Mouse (Mus musculus) bone marrow macrophage, adult 2 months (primary cell): ENCODE measurements around the gene Macf1. TPM values are rescaled to one million over a fixed set of nuclear protein-coding genes. Genes with fewer than 3 reads are reported as not detected.
A peak's percentile ranks its signal among the peaks of the same experiment; 100 is the strongest.
"Not testable (repeated sequence)": the region's sequence is repeated elsewhere in the genome, so short reads cannot be mapped to it uniquely, and the experiment has no call there.

ENCODE experiments used
- H3K27ac ChIP-seq: 2 replicates; pipeline ENCODE4 v1.5.1; 2012; ENCODE audit warnings: low read depth, low read length; ENCODE audit not compliant: insufficient read depth
- H3K4me1 ChIP-seq: 2 replicates; pipeline ENCODE4 v1.6.1; 2012; ENCODE audit warnings: low read length; ENCODE audit not compliant: control insufficient read depth, insufficient read depth
- H3K4me3 ChIP-seq: 2 replicates; pipeline ENCODE4 v1.5.1; 2012; ENCODE audit warnings: mild to moderate bottlenecking, low read length, moderate library complexity; ENCODE audit not compliant: insufficient read depth
- CTCF ChIP-seq: IDR thresholded peaks from 2 replicates; pipeline ENCODE4 v1.5.1; 2012; ENCODE audit warnings: low read depth, mild to moderate bottlenecking, low read length, moderate library complexity
- POLR2A ChIP-seq: IDR thresholded peaks from 2 replicates; pipeline ENCODE4 v1.6.1; 2012; ENCODE audit warnings: mild to moderate bottlenecking, low read depth, low read length, borderline replicate concordance
- polyA plus RNA-seq: library from polyadenylated mRNA; stranded (reverse); fragments of >200 nt; gene quantifications from 2 replicates; pipeline ENCODE4 v1.2.4, GENCODE M21; 2012; ENCODE audit not compliant: missing spikeins, insufficient read depth, insufficient read length

Gene Macf1
- polyA plus RNA-seq, 1 experiment, result 182 TPM

DNA sequence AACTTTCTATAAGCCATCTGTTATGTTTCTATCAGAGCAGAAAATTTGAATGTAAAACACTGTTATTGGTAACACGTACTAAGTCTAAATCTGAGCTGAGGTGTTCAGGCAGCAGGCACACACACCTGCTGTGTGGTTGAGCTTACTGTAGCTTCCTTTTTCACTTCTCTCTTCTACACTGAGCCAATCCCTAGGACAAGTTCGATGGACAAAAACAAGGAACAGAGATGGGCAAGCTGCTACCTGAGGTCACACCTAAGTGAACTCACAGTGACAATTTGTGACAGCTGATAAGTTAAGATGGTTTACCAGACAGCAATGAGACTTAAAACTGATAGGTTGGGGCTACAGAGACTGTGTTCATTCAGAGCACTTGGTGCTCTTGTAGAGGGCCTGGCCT is 125.7 kb downstream of the Macf1 start:
- Histone ChIP-seq H3K27ac (no peak overlapping the region), H3K4me1 (peaks cover 42% of the 10 kb centered on the region), H3K4me3 (no peak overlapping the region)
- TF ChIP-seq CTCF (no peak), POLR2A (no peak)

DNA sequence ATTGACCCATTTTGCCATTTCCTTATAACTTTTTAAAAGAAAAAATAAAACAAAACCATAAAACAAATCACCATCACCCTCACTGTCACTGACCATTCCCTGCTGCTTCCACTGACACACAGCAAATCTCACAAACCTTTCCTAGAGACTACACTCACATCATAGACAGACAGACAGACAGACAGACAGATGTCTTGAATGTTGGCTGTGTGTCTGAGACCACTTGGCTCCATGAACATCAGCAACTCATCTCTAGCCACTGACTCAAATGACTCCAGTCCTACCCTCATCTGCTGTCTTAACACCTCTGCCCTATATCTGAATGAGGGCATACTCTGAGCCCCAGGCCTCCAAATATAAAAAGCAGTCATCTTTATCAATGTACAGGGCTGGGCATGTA is 128.9 kb downstream of the Macf1 start:
- H3K4me3 ChIP-seq, result no peak overlapping the region
- no peak overlapping the region for H3K27ac ChIP-seq
- no peak for TF ChIP-seq CTCF
- TF ChIP-seq POLR2A, result no peak
- peaks cover 34% of the 10 kb centered on the region for H3K4me1 ChIP-seq

DNA sequence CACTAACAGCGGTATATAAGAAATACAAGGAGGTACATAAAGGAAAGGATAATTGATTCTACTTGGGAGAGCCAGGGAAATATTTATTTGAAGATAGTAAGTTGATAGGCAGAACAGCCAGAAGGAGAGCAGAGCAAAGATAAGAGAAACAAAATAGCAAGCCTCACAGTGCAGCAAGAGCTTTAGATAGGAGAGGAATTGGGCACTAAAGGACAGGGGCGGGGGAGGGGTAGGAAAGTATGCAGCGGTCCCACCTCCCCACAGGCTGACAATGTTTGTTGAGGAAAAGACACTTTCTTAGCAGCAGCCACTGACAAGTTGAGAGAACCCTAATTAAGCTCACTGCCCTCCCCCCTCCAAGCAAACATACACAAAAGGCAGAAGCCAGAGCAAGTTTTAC is 131.5 kb downstream of the Macf1 start:
- TF ChIP-seq CTCF (no peak), POLR2A (no peak)
- H3K4me1 ChIP-seq, result peaks cover 49% of the 10 kb centered on the region
- no peak overlapping the region for H3K4me3 ChIP-seq
- H3K27ac ChIP-seq, result no peak overlapping the region

DNA sequence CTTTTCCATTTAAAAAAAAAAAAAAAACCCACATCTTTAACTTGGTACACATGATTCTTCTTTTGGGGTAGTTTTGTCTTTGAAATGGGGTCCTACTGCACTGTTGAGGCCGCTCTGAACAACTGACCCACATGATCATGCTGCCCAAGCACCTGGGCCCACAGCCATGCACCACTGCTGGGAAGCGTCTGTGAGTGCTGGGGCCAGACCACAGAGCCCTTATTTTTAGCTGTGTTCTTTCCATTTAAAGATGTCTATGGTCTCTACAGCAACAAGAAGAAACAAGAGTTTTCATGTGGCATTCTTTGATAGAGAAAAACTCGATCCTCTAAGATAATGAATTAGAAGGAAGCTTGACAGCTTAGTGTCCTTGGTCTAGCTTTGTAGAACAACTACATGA is 135.8 kb downstream of the Macf1 start:
- Histone ChIP-seq H3K27ac (no peak overlapping the region), H3K4me1 (peaks cover 39% of the 10 kb centered on the region), H3K4me3 (no peak overlapping the region)
- TF ChIP-seq CTCF, result no peak
- no peak for TF ChIP-seq POLR2A

DNA sequence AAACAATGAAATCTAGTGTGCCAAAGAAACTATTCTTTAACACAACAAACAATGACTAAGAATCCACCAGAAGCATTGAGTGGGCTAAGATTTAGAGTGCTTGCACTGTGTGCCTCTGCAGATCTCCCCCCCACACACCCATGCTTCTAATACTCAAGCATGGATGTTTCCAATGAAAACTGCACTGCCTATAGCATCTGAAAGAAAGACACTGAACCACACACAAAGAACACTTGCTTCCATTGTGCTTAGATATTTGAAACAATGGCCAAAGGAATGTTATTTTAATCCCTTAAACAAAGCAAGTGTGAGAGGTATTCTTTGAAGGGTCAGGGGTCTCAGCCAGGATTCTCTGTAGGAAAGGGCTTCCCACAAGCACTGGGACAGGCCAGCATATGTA is 140.5 kb downstream of the Macf1 start:
- peaks cover 18% of the 10 kb centered on the region for H3K4me1 ChIP-seq
- H3K4me3 ChIP-seq, result no peak overlapping the region
- no peak for TF ChIP-seq CTCF
- TF ChIP-seq POLR2A, result no peak
- H3K27ac ChIP-seq, result no peak overlapping the region

DNA sequence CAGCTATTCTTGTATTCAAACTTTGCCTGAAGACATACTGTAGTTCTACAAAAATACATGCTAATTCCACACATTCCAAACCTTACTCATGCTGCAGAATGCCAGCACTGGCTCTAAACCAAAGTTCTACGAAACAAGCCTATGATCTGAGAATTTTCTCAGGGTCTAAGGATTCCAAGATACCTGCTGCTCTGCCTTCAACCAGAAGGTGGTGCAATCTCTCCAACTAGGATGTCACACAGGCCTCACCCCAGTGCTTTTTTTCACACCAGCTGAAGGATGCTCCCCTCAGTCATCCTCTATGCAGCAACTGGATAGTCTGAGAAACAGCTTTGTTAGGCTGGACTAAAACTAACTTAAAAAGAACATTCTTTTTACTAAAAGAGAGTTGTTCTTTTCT is 148.9 kb downstream of the Macf1 start:
- H3K4me1 ChIP-seq, result peaks cover 17% of the 10 kb centered on the region
- no peak overlapping the region for H3K4me3 ChIP-seq
- TF ChIP-seq CTCF (no peak), POLR2A (no peak)
- no peak overlapping the region for H3K27ac ChIP-seq

DNA sequence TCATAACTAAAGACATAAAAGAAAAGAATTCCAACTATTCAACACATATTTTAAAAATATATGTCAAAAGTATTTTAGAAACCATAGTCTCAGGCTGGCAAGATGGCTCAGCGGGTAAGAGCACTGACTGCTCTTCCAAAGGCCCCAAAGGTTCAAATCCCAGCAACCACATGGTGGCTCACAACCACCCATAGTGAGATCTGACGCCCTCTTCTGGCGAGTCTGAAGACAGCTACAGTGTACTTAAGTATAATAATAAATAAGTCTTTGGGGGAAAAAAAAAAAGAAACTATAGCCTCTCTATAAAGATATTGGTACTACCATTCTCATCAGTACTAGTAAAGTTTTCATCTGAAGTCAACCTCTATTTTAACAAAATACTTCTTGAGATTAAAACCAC is 152.2 kb downstream of the Macf1 start:
- Histone ChIP-seq H3K4me3 (no peak overlapping the region), H3K27ac (no peak overlapping the region), H3K4me1 (peaks cover 25% of the 10 kb centered on the region)
- no peak for TF ChIP-seq CTCF
- TF ChIP-seq POLR2A, result no peak

DNA sequence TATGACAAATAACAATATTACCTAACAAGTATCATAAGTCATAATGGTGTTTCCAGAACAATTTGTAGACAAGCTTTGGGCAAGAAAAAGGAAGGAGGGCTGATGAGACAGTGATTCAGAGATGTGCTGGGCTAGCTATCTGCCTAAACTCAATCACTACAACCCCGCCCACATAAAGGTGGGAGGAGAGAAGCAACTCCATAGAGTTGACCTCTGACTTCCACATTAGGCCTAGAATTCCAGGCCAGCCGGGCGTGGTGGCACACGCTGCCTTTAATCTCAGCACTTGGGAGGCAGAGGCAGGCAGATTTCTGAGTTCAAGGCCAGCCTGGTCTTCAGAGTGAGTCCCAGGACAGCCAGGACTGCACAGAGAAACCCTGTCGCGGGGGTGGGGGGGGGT is 153.2 kb downstream of the Macf1 start:
- Histone ChIP-seq H3K27ac (no peak overlapping the region), H3K4me3 (no peak overlapping the region), H3K4me1 (peaks cover 31% of the 10 kb centered on the region)
- no peak for TF ChIP-seq POLR2A
- TF ChIP-seq CTCF, result no peak

DNA sequence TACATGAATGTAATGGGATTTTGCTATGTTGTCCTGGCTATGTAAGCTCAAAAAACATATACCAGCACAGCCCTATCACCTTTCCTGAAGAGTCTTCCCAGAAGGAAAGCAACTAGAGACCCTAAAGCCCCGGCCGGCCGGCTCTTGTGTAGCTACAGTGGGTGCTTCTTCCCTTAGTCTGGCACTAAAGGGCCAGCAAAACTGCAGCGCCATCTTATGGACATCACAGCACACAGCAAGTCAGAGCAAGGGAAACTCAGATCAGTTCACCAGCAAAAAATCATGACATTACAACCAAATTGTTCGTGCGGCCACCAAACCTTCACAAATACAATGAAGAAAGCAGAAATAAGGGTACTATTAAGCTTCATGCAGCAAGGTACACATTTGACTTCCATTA is 154.9 kb downstream of the Macf1 start:
- TF ChIP-seq CTCF, result peak; percentile 65; the same call in 1 of the 2 replicates
- no peak for TF ChIP-seq POLR2A
- H3K4me3 ChIP-seq, result no peak overlapping the region
- H3K4me1 ChIP-seq, result peaks cover 36% of the 10 kb centered on the region
- H3K27ac ChIP-seq, result no peak overlapping the region

DNA sequence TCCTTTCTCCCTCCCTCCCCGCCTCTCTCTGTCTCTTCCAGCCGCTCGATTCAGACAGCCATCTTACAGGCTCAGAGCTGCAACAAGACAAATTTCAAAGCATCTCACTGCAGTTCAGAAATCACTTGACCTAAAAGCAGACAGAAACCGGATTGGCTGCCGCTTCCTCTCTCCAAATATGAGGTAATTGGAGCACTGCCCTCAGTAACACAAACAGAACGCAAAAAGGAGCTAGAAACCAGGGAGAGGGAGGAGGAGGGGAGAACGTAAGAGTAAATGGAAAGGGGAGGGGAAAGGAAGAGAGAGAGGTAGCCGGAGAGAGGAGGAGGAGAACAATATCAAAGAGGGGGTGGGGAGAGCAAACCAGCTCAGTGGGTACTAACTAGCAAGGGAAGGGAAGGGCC is 156.6 kb downstream of the Macf1 start:
- TF ChIP-seq POLR2A (no peak), CTCF (no peak)
- H3K27ac ChIP-seq, result no peak overlapping the region
- peaks cover 30% of the 10 kb centered on the region for H3K4me1 ChIP-seq
- H3K4me3 ChIP-seq, result no peak overlapping the region

DNA sequence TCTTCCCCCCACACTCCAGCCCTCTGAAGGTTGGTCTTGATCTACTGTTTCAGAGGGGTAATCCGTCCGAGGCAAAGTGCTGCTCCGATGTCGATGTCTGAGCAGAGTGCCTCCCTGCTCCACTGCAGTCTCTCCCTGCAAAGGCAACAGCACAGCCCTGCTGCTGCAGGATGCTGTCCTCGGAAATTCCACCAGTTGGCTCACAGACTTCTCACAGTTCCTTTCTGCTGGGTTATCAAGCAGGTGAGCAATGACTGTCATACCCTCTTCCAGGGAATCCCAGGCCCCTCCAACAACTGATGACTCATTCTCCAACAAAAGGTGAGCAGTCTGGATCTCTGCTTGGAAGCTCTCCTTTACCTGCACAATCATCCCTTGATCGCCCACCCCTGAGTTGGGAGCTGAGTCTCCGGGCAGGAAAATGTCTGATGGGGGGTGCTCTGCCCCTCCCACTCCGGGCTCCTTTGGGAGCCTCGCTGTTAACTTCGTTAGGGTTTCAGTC is 157.3 kb downstream of the Macf1 start:
- Histone ChIP-seq H3K4me1 (peaks cover 30% of the 10 kb centered on the region), H3K27ac (no peak overlapping the region), H3K4me3 (no peak overlapping the region)
- no peak for TF ChIP-seq POLR2A
- no peak for TF ChIP-seq CTCF

DNA sequence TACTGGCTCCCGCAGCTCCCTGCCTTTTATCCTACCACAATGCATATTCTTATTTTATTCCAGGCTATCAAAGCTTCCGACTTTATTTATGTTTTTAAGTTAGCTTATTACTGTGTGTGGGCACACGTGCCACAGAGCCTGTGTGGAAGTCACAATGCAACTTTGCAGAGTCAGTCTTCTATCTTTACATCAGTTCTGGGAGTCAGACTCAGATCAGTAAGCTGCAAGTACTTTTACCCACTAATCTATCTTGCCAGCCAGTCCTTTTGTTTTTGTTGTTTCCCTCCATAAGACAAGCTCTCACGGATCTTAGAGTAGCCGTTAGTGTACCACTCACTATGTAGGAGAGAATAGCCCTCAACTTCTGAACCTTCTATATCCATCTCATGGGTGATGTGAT is 159.4 kb downstream of the Macf1 start:
- Histone ChIP-seq H3K27ac (no peak overlapping the region), H3K4me3 (no peak overlapping the region), H3K4me1 (peaks cover 18% of the 10 kb centered on the region)
- no peak for TF ChIP-seq POLR2A
- no peak for TF ChIP-seq CTCF

DNA sequence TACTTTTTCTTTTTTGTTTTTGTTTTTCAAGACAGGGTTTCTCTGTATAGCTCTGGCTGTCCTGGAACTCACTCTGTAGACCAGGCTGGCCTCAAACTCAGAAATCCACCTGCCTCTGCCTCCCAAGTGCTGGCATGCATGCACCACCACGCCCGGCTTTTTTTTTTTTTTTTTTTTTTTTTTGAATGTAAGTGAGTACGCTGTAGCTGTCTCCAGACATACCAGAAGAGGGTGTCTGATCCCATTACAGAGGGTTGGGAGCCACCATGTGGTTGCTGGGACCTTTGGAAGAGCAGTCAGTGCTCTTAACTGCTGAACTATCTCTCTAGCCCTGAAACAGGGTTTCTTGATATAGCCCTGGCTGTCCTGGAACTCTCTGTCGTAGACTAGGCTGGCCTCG is 164.0 kb downstream of the Macf1 start:
- not testable (repeated sequence) for H3K4me3 ChIP-seq, H3K27ac ChIP-seq, H3K4me1 ChIP-seq
